Mouse (Mus musculus) cerebellum, postnatal 4 days (tissue): ENCODE measurements at regions not wholly inside any gene's neighbourhood (a gene's known extent, or its start where the extent isn't known, plus 50 kb on each side); places are given as distances from the start of the nearest gene placed in this dataset.

Source experiments
- DNase-seq, 2 experiments: peaks; one replicate each; pipeline ENCODE4 v3.0.0; 2022; ENCODE audit warnings: low spot score in 2 of 2, mixed read lengths in 1 of 2

GRCm38 (mm10) chr15:25135471-25136262, 277.9 kb downstream of the Basp1 start:
- no peak for DNase-seq

DNA sequence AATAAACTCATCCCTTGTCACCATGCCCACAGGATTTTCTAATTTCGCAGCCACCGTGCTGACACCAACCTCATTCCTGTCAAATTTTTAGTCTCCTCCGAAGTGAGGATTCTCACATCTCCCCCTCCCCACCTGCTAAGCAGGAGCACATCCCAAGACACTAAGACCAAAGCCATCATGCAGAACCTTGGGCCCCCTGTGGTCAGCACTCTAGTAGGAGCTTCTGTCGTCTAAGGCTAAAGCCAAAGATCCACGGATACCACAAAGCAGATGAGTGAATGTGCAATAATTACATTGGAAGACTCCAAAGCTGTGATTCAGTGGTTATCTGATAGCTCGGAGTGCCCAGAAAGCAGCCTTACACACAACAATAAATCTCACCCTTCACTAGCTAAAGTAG, 283.5 kb downstream of the Basp1 start:
- no peak for DNase-seq

DNA sequence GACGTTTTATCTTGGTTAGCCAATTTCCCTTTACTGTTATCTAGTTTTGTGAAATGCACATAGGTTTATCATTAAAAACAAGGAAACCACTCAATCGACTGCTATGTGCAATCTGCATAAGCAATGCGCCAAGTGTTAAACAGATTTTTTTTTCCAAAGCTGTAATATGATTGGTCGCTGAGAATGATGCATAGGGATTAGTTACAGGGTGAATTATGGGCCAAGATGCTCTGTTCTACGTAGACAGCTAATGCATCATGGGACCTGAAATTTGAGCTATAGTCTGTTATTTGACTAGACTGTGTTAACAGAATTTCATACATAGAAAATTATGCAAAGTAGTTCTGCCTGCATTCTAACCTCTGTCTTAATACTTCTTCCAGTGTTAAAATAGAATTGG, 284.0 kb downstream of the Basp1 start:
- DNase-seq: no peak

DNA sequence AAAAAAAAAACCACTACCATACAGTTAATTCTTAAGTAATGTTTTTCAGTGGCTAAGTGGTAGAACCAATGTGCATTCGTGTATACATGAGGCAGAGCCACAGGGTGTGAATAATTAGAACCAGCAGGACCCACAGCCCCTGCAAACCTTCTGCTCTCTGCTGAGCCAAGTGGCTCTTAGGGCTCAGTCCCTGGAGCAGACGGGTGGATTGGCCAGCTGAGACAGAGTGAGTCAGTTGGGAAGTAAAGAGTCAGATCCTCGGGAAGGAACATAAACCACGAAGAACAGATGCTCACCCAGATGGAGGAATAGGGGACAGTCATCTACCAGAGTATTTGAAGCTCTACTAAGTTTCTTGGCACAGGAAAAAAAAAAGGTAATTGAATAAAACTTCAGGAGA, 293.1 kb downstream of the Basp1 start:
- DNase-seq: peak in 1 of 2 experiments; percentile 41

DNA sequence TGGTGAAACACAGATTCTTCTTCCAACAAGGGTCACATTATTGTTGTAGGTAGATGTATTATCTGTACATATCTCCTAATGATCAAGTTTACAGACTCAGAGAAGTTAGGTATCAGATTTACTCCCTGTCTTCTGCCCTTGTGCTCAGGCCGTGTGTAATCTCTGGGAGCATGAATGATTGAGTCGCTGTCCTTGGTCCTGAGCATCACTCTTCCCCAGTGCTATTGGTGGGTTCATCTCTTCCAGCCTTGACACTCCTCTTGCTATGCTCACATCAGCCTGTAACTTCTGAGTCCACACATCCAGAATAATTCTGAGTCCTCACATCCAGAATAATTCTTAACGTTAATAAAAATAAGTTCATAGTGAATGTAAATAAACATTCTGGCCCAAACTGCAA, 295.6 kb downstream of the Basp1 start:
- DNase-seq: no peak

DNA sequence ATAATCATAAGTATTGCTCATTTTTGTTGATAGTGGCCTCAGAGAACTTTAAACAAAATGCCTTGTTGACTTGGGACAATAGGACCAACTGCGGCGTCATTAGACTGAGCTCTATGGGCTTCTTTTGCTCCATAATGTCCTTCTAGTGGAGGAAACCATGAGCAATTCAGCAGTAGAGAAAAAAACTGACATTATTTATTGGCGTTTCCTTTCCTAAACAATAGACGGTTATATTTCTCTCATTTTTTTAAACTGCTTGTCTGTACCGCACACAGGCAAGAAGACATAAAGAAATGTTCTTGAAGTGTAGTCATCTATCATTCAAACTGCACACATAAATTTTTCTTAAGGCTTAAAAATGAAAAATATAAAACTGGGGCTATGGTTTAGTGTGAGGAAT, 310.8 kb downstream of the Basp1 start:
- DNase-seq: no peak

GRCm38 (mm10) chr15:25093758-25094157, 319.8 kb downstream of the Basp1 start:
- no peak for DNase-seq

GRCm38 (mm10) chr15:25069701-25070100, 343.9 kb downstream of the Basp1 start:
- no peak for DNase-seq

DNA sequence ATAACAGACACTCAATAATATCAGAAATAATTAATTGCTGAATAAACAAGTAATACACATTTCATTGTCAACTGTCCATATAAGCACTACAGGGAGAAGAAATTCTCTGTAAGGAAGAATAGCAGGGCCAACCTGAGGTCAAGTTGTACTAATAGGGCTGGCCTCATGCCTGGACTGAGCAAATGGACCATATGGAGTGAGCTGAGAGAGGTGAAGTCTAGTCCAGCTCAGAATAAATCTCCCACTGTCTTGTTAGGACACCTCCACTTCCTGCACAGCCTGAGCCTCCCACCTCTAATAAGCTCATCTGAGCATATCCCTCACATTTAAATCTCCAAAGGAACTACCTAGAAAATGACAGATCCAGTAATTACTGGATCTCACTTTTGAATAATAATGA, 354.2 kb downstream of the Basp1 start:
- DNase-seq: peak in 1 of 2 experiments; percentile 25

- peak in 1 of 2 experiments; percentile 57 for DNase-seq
Measured at GRCm38 (mm10) chr15:25047875-25048274, 365.7 kb downstream of the Basp1 start.

DNA sequence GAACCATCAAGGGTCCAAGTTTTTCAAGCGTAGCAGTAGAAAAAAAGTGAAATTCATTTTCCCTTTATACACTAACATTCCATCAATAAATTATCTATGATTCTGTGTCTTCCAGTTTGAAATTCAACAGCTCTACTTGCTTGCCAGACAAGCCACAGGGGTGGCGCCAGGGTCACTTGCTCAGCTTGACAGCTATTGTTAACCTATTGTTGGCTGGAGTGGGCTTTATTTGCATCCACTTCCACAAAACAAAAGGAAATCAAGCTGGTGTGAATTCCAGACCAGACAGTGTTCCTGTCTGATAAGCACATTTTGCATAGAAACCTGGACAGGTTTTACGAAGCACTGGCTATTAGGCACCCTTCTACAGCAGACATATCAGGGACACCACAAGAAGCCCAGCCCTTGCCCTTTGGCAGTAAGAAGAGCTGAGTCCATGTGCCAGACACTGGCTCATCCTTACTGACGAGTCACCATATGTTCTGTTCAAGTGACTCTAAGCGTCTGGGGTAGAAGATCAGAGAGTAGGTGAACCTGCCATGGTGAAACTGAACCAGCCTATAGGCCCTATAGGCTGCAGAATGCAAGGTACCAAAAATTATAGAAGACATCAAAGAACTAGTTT, 366.9 kb downstream of the Basp1 start:
- peak in 1 of 2 experiments; percentile 12 for DNase-seq

DNA sequence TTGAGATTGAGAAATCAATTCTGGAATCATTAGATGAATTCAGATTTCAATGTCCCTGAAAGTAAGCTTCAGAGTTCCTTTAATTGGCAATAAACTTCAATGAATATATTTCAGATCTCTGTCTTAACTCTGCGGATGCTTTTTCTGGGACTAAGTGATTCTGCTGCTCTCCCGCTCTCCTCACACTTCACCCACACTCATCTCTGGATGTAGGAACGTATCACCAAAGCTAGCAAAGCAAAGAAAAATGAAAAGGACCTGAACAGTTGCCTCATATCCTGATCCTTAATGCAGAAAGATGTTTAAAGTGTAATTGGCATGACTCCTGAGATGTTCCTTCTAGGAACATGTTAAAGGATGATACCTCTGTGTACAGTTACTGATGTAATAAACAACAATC, 377.3 kb downstream of the Basp1 start:
- DNase-seq: no peak

DNA sequence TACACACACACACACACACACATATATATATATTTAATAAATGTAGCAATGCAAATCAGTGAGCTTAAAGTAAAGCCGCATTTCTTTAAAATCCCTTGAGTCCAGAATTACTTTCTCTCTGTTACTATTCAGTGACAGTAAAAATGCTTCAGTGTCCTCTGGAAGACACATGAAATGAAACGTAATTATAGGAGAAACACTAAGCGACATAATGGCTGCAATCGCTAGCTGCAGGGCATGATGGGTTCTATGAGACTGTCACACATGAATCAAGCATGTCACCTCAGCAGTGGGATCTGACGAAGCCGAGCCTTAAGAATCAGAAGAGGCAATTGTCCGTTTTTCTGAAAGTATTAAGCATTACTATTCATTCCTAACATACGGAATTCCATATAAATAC, 385.7 kb downstream of the Basp1 start:
- DNase-seq: no peak

DNA sequence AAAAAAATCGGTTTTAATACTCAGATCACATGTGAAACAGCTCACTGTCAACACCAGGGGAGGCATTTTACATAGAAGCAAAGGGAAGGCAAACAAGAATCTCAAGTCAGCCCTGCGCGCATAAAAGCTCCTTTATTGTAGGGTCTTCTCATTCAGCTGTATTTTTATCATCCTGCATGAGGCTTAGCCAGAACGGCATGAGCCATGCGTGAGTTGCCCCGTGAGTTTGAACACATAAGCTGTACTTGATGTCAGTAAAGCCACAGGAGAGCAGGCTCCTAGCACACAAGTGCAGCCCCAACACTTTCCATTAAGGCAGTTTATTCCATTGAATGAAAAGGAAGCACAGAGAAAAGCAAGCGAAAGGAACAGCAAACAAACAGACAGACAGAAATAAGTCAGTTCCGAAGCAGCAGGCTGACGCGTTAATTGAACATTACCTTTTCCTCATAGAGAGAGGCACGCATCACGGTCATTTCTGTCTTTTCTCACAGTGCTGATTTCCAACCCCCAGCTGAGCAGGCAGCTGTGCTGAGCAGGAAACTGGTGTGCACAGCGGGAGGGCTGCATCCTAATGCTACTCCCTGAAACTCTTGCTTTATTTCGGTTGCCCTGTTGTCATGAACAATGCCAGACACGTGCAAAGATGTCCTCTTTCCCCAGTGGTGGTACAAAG, 386.6 kb downstream of the Basp1 start:
- peak in 1 of 2 experiments; percentile 46 for DNase-seq

DNA sequence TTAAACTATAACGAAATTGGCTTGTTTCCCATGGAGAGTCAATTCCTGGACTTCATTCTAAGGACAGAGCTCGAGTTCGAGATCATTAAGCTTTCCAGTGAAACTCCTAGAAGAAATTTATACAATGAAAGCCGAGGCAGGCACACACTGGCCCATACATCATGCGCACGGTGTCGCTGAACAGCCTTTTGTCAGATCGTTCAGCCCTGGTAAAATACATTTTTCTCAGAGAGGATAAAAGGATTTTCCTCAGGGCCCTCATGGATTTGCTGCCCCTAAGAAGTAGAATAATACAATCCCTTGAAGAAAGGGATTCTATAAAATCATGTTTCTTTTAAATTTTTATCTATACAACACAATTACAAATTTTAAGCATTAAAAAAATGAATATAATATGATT, 387.2 kb downstream of the Basp1 start:
- DNase-seq: no peak

DNA sequence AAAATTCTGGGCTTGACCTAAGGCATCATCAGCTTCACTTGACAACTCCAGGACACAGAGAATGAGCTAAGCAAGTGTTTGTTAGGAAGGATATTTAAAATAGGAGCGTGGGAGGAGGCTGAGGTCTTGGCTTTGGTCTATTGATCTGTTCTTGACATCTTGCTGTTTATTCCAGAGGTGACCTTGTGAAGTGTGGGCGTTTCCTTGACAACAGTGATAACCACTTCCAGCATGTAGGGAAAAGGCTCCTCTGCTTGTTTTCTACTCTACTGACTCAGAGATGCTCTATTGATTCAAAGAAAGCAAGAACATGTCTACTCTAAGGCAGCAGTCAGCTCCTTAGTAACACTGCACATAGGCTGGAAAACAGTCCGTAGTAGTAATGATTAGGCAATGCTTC, 392.6 kb downstream of the Basp1 start:
- no peak for DNase-seq

DNA sequence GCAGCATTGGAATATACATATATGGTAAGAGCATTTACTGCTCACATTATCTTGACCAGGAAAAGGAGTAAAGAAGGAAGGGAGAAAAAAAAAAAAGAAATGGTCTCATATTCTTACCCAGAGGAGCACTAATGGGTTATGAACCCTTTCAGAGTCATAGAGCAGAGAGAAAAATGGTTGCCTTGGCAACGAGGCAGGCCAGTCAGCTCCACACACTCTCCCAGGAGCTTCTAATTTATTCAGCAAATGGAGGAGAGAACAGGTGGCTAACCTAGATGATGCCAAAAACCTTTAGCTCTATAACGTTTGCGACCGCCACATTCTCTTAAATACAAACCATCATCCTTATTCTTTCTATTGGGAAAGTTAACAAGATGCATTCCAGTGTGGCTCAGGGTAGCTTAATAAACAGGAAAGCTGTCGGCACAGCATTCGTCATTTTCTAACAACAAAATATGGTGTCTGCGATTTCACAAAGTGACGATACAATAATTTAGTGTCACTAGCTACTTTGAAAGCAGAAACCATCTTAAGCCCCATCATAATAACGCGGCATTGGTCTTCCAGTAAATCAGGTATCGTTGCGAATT, 394.1 kb downstream of the Basp1 start:
- peak in 1 of 2 experiments; percentile 28 for DNase-seq

- DNase-seq: no peak
Measured at GRCm38 (mm10) chr15:25018937-25019336, 394.6 kb downstream of the Basp1 start.

- DNase-seq: no peak
Measured at GRCm38 (mm10) chr15:25007720-25008119, 405.8 kb downstream of the Basp1 start.

DNA sequence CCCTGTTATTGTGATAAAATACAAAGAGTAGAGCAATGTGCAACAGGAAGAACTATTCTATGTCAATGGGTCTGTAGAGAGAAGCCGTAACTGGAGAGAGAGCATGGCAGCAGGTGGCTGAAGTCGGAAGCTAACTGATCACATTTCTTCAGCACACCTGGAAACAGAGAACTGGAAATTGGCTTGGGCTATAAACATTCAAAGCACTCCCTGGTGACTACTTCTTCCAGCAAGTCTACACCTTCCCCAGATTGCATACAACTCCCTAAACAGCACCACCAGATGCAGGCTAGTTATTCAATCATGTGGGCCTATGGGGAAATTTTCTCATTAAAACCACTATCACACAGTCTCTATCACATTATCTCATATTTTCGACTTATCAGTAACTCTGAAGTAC, 413.4 kb downstream of the Basp1 start:
- no peak for DNase-seq

GRCm38 (mm10) chr15:24993325-24993673, 420.3 kb downstream of the Basp1 start:
- no peak for DNase-seq

DNA sequence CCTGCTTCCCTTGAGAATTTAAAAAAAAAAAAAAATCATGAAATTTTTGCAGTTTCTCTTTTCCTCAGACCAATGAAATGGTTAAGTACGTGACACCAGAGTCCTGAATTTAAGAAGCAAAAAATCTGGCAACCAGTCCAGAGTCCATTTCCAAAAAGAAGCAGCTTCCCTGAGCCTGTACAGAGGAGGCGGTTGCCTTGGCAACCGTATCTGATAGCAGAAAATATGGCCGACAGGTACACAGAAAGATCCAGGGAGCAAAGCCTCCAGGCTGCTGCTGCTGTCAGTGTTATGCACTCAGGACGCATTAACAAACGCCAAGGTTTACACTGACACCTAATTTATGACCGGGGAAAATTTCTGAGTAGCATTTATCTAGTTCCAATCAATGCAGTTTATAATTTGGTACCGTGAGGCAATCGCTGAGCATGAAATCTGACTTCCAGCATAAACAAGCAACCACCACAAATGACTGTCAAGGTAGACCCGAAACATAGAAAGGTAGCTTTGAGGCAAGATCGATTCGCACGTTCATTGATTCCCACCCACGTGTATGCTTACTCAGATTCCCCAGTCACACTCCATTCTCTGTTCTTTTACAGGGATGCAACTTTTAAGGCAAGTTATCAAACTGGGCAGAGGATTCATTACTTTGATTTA, 420.8 kb downstream of the Basp1 start:
- DNase-seq: no peak
